In genomic region chr4:22274178-22274577, GRCm38 (mm10) we compare ENCODE assay signal across 21 mouse cellular contexts.
DNase-seq lines count a peak whose midpoint lies in the region; TF ChIP-seq lines count a peak whose summit lies in the region.
"Had no signal": no experiment of that assay in that cellular context is flagged by ENCODE, and none has a peak within 500 bp of the region (broad histone marks: within the 10 kb centered on the region; RNA-seq: fewer than 3 reads in every experiment).

No protein-coding gene starts in this region.

- intact Hi-C loops in left cerebral cortex, adult 2 months (cut with DNase I), result no loop called here
- intact Hi-C loops in left cerebral cortex, postnatal 4 days (cut with DNase I), result no loop called here

- no peak overlapping the region for H3K27ac ChIP-seq in left cerebral cortex, adult 2 months
- H3K27ac ChIP-seq in ES-E14 (ENCODE audit: insufficient read depth, low read depth, low read length, poor library complexity, severe bottlenecking), result no peak overlapping the region
- H3K27ac ChIP-seq: hindbrain, embryonic 13.5 days; midbrain, embryonic 13.5 days; neural tube, embryonic 13.5 days; stomach, postnatal 0 days had no signal

- H3K4me3 ChIP-seq in left cerebral cortex, adult 2 months, result no peak overlapping the region
- no peak overlapping the region for H3K4me3 ChIP-seq in ES-E14 (ENCODE audit: insufficient read depth in 1 of 2, low read depth in 1 of 2, low read length in 2 of 2, poor library complexity in 1 of 2, severe bottlenecking in 1 of 2)
- H3K4me3 ChIP-seq: heart, embryonic 12.5 days; hindbrain, embryonic 13.5 days; midbrain, embryonic 13.5 days; neural tube, embryonic 13.5 days had no signal

- peaks cover 0 to 6% of the 10 kb centered on the region in 2 experiments; a peak in 1 of 4 replicates for H3K4me1 ChIP-seq in ES-E14 (ENCODE audit: control insufficient read depth in 2 of 2, insufficient read depth in 2 of 2, low read length in 2 of 2, poor library complexity in 1 of 2)
- H3K4me1 ChIP-seq: heart, embryonic 12.5 days; hindbrain, embryonic 13.5 days; midbrain, embryonic 13.5 days; neural tube, embryonic 13.5 days had no signal

- no peaks in the 10 kb centered on the region for H3K36me3 ChIP-seq in ES-E14 (ENCODE audit: control insufficient read depth, insufficient read depth, low read length, poor library complexity, severe bottlenecking)
- H3K36me3 ChIP-seq: heart, embryonic 12.5 days; hindbrain, embryonic 13.5 days; midbrain, embryonic 13.5 days; neural tube, embryonic 13.5 days had no signal

- no peaks in the 10 kb centered on the region for H3K9me3 ChIP-seq in ES-E14 (ENCODE audit: control insufficient read depth, insufficient read depth, low read depth, low read length)
- H3K9me3 ChIP-seq: heart, embryonic 12.5 days; hindbrain, embryonic 13.5 days; midbrain, embryonic 13.5 days; neural tube, embryonic 13.5 days had no signal

- peak; percentile 10 to 22 for DNase-seq in left cerebral cortex, adult 2 months (ENCODE audit: extremely low spot score in 1 of 2, low spot score in 2 of 2)
- DNase-seq in left cerebral cortex, postnatal 4 days, result no peak
- no peak for DNase-seq in ES-E14 (ENCODE audit: low read depth, low spot score)
- peak; percentile 3 to 8 for DNase-seq in frontal cortex, postnatal 25 days (ENCODE audit: low spot score in 2 of 2)
- DNase-seq in right cerebral cortex, postnatal 36 days (ENCODE audit: low spot score in 2 of 2), result peak; percentile 8 to 10
- DNase-seq in thymus, postnatal 10 days (ENCODE audit: low spot score in 2 of 2), result no peak
- no peak for DNase-seq in gastrocnemius, adult 18-20 months (ENCODE audit: low spot score)
- DNase-seq: adrenal gland, adult 8-10 months; cerebellum, adult 11 months; cerebellum, postnatal 36 days; heart, postnatal 14 days; kidney, postnatal 4 days; layer of hippocampus, adult 9-11 months; liver; lung, postnatal 14 days; thymus, postnatal 25 days had no signal

- in situ Hi-C loops in ES-E14 (cut with MboI; ENCODE audit: low sequenced_read_pairs in 2 of 2, unreplicated experiment in 2 of 2), result no loop called here

- no peak for TF ChIP-seq CTCF in left cerebral cortex, adult 2 months (IDR thresholded peaks at IDR 0.05)

- H3K9ac ChIP-seq in ES-E14 (ENCODE audit: insufficient read depth, low read depth, low read length, poor library complexity, severe bottlenecking), result no peak overlapping the region
- H3K9ac ChIP-seq: heart, embryonic 12.5 days; hindbrain, embryonic 13.5 days; midbrain, embryonic 13.5 days; neural tube, embryonic 13.5 days had no signal

TF ChIP-seq in ES-E14, 5 proteins besides CTCF, POLR2A, EP300 and RAD21:
- peak; percentile 53 for TF ChIP-seq MAFK (IDR thresholded peaks at IDR 0.05; ENCODE audit: insufficient read depth, low read depth, low read length)
- no peak for TF ChIP-seq ZNF384 (IDR thresholded peaks at IDR 0.05; ENCODE audit: low read depth, low read length)
TF ChIP-seq in ES-E14: peak in this region for 1.

Comparison
In these comparisons a context has a peak if more than half of its experiments do, and no peak if none do; other contexts are left out.
1. DNase-seq: peak in left cerebral cortex, adult 2 months (2 of 2), frontal cortex, postnatal 25 days (2 of 2) and right cerebral cortex, postnatal 36 days (2 of 2); none in left cerebral cortex, postnatal 4 days (single experiment), ES-E14 (single experiment), thymus, postnatal 10 days (0 of 2) and gastrocnemius, adult 18-20 months (single experiment).